Mouse (Mus musculus) embryo, embryonic 11.5 days (tissue): ENCODE data around the gene Negr1.

Source experiments
- DNase-seq: peaks from one replicate; pipeline ENCODE4 v3.0.0-alpha.2; 2012; ENCODE audit warnings: low read depth, low spot score

The Negr1 gene

DNA sequence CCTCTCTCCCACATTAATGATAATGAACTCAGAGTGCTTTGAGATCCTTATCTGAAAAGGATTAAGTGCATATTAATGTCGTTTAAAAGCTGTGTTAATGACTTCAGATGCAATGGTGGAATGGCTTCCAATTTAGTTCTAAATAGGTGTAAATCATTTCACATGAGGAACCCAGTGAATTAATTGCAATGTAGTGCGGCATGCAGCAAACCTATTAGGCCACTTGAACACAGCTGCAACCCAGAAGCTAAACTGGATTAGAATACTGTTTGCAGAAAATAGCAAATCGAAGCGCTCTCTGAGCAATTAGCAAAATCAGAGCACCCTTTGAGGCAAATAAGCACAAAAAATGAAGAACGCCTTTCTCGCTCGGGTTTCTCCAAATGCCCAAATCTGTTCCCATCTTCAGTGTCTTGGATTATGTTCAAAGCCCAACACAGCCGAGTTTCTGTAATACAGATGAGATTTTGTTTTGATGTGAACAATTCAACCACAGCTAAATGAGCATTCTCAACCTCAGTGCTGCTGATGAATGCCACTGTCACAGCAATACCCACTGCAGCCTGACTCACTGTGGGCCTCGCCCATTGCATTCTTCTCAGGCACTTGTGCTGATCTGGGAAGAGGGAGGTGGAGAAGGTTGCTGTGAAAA is 342.5 kb downstream of the Negr1 start:
- DNase-seq = no peak

GRCm38 (mm10) chr3:156912816-156913215 is 351.2 kb downstream of the Negr1 start:
- no peak for DNase-seq

DNA sequence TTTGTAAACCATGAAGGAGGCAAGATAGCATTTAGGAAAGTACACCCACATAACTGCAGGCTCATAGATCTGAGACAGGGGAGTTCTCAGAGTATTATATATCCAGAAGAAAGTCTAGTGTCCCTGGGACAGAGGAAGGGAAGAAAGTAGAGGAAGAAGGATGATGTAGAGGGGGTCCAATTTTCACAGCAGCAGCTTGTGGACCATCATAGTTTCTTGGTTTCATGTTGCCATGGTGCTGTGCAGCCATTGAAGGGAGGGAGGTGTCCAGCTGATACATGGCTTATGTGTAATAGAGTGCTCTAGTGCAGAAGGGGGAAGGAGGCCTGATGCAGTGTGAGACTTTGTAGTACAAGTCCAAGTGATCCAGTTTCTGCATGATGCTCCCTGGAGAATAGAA is 359.8 kb downstream of the Negr1 start:
- DNase-seq = no peak

GRCm38 (mm10) chr3:156923159-156923558 is 361.6 kb downstream of the Negr1 start:
- DNase-seq = no peak

- no peak for DNase-seq
Measured at GRCm38 (mm10) chr3:156925102-156925501, 363.5 kb downstream of the Negr1 start.

GRCm38 (mm10) chr3:156928396-156929061 is 366.9 kb downstream of the Negr1 start:
- no peak for DNase-seq

GRCm38 (mm10) chr3:156929062-156929397 is 367.4 kb downstream of the Negr1 start:
- no peak for DNase-seq

- no peak for DNase-seq
Measured at GRCm38 (mm10) chr3:156929677-156930440, 368.3 kb downstream of the Negr1 start.

DNA sequence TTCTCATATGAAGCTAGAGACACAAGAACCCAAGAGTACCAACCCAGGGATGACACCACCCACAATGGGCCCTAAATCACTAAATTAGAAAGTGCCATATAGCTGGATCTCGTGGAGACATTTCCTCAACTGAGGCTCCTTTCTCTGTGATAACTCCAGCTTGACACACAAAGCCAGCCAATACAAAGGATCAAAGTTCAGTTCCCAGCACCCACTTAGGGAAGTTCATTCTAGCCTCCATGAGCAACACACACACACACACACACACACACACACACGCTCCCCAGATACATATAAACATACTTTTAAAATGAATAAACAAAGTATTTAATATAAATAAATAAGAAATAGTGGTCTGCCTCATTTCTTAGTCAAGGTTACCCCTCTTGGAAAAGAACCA is 369.4 kb downstream of the Negr1 start:
- no peak for DNase-seq

DNA sequence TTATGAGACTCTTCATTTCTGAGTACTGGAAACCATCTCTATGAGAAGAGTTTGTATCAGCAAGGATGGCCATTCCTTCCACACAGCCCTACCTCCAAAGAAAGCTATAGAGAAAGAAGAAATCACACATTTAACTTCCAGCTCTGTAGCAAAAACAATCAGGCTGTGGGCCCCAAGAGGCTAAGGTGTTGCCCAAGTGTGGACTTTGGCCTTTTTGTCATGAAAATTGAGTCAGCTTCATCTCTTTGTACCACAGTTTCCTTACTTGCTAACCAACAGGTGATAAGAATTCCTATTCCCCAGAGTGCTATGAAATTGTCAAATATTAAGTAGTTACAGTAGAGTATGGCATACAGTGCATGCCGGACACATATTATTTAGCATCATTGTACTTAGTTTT is 369.9 kb downstream of the Negr1 start:
- no peak for DNase-seq

GRCm38 (mm10) chr3:156934778-156935290 is 373.2 kb downstream of the Negr1 start:
- DNase-seq = no peak

- DNase-seq = no peak
Measured at GRCm38 (mm10) chr3:156947404-156947803, 385.8 kb downstream of the Negr1 start.

DNA sequence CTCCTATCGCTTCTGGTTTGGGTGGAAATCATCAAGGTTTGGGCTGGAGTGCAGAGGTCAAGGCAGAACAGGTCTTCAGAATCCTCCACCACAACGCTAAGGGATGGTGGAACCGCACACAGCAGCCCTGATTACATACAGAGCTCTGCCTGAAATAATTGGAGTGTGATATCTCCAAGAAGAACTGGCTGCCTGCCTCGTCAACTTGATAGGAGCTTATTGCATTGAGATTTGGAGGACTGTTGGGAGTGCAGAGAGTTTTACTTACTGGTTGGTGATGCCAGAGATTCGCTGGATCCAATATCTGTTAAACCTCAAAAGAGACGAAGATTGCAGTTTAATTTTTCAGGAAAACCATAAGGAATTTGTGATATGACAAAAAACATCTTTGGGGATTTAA is 391.4 kb downstream of the Negr1 start:
- DNase-seq = no peak

DNA sequence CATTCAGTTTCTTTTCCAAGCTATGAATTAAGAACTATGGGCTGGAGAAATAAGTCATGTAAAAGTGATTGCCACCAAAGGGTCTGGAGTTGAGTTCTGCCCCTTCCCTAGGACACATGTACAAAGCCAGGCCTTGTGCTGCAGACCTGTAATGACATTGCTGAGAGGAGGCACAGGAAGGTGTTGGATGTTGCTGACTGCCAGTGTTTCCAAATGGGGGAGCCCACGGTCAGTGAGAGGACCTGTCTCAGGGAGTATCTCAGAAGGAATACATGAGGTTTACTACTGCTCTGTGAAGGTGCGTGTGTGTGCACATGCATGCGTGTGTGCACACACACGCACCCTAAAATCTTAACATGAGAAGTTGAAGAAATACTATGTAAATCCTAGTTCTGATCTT is 393.5 kb downstream of the Negr1 start:
- DNase-seq = no peak

DNA sequence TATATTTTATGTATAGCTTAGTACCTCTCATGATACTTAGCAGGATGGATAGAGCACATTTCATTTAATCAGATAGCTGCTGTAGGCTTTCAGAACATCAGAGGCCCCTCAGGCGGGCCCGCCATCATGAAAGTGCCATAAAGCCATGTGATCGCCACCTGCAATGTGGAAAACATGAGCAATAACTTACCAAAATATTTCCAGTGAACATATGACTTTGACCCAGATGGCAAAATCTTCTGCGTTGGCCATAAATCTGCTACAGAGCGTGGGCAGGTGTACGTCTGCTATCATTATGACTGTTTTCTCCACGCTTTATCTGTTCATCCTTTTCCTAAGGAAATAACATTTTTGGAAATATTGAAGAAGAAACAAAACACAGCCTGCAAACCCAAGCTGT is 397.0 kb downstream of the Negr1 start:
- DNase-seq = no peak

DNA sequence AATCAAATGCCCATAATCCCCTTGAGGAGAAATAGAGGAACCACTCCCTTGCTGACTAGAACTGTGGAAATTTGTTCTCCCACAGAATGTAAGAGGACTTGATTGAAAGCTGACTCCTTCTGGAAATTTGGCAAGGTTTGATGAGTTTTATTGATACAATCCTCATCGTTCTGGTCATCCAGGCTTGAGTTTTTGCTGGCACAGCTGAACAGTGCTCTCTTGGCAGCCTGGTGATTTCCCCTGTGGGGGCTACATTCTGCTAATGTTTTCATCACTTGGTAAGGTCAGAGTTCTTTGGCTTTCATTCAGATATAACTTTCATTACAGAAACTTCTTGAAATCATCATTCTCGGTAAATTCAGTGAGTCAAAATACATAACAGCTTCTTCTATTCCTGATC is 407.2 kb downstream of the Negr1 start:
- no peak for DNase-seq

DNA sequence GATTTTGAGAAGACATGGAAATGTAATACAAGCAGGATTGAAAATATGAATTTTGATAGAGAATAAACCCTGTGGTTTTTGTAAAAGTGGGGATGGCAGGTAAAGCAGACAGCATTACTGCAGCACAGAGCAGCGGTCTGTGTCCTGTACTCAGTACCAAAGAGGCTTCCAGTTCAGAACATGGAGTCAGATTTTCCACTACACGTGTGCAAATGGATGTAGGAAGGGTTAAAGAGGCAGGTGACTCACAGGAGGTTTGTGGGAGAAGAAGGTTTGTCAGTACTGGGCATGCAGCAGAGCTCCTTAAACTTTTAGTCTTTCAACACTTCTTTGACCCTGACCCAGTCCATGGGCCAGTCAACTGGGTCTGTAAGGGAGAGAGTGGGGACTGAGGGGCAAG is 409.5 kb downstream of the Negr1 start:
- DNase-seq = no peak

DNA sequence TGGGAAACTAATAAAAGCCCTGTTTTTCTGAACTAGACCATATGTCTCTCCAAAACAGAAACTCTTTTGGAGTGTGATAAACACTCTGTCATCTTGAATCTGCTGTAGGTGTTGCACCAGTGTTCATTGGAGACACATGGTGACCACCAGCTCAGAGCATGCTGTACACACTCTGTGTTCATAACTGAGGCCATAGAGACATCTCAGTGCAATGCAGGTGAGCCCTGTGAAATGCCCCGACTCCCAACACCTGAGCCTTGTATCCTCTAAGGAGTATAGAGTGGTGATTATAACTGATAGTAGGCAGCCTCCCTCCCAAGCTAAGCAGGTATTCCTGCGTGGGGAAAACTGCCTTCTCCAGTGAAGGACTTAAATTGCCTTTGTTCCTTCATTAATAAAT is 415.2 kb downstream of the Negr1 start:
- DNase-seq = no peak

- DNase-seq = no peak
Measured at GRCm38 (mm10) chr3:156980042-156980716, 418.6 kb downstream of the Negr1 start.

DNA sequence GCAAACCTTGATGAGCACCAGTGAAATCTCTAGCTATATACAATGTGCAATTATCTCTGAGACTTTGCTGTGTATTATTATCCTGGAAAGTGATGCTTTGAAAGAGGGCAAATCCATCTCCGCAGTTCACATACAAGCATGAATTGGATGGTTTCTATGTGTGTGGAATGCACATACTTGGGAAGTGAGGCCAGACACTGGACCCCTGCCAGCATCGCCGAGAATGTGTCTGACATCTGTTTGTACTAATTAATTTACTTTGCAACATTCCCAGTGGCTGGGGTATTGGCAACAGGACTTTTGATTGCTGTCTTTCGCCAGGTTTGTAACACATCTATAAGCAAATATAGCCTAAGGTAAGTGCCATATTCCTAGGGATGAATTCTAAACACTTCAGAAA is 420.5 kb downstream of the Negr1 start:
- DNase-seq = no peak

- no peak for DNase-seq
Measured at GRCm38 (mm10) chr3:156987113-156987512, 425.5 kb downstream of the Negr1 start.

DNA sequence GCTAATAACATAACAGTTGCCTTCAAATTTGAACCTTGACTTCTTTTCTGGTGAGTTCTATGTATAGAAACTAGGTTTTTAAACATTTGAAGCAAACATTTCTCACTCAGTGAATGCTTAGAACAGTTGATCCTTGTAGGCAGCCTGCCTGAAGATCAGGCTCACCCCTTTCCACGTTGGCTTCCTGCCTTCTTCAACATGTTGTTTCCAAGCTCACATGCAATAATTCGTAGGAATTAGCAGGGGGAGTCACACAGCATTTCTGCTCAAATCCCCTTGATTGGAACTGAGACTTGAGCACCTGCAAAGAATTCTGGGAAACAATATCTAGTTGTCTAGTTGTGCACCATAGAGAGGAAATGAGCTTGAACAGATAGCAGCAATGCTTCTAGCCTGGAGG is 430.6 kb downstream of the Negr1 start:
- no peak for DNase-seq
